ENCODE assay signal across 11 mouse cellular contexts in genomic region chr13:113917868-113918411, GRCm38 (mm10).
DNase-seq lines count a peak whose midpoint lies in the region; ATAC-seq lines count a peak whose summit lies in the region.
"Had no signal": no experiment of that assay in that cellular context is flagged by ENCODE, and none has a peak within 500 bp of the region (broad histone marks: within the 10 kb centered on the region; RNA-seq: fewer than 3 reads in every experiment).

No protein-coding gene starts in this region.

- peaks cover 84% of the 10 kb centered on the region for H3K9me3 ChIP-seq in megakaryocyte, embryonic 14.5 days
- no peaks in the 10 kb centered on the region for H3K9me3 ChIP-seq in hindbrain, embryonic 14.5 days (ENCODE audit: control insufficient read depth, low read length)
- H3K9me3 ChIP-seq: G1E; liver, embryonic 13.5 days had no signal

- peak overlapping the region; percentile 38 for H3K9ac ChIP-seq in hindbrain, embryonic 14.5 days
- H3K9ac ChIP-seq: liver, embryonic 13.5 days had no signal

- no peaks in the 10 kb centered on the region for H3K4me1 ChIP-seq in megakaryocyte, embryonic 14.5 days
- H3K4me1 ChIP-seq in hindbrain, embryonic 14.5 days (replicated peaks; ENCODE audit: control insufficient read depth, insufficient read depth, low read length) = peaks cover 16% of the 10 kb centered on the region
- H3K4me1 ChIP-seq: liver, embryonic 13.5 days had no signal

- H3K4me2 ChIP-seq in hindbrain, embryonic 14.5 days (replicated peaks) = peak overlapping the region; percentile 46
- H3K4me2 ChIP-seq: liver, embryonic 13.5 days had no signal

- peaks cover 50% of the 10 kb centered on the region for H3K36me3 ChIP-seq in megakaryocyte, embryonic 14.5 days (replicated peaks; ENCODE audit: low read length)
- no peaks in the 10 kb centered on the region for H3K36me3 ChIP-seq in hindbrain, embryonic 14.5 days (replicated peaks; ENCODE audit: control insufficient read depth, insufficient read depth)
- H3K36me3 ChIP-seq: liver, embryonic 13.5 days had no signal

- WGBS in hindbrain, embryonic 14.5 days = 22% methylated on average over 15 of the region's 15 CpGs

- DNase-seq in embryo, embryonic 11 days = peak; percentile 75
- DNase-seq in hindbrain, embryonic 14.5 days (ENCODE audit: low spot score) = peak; percentile 74
- peak; percentile 80 for DNase-seq in retina, embryonic 14.5 days (ENCODE audit: low spot score)
- no peak for DNase-seq in heart, postnatal 4 days
- DNase-seq in T-cell, adult 2 months (ENCODE audit: low spot score) = no peak
- DNase-seq: liver, embryonic 13.5 days had no signal

- H3K27ac ChIP-seq in hindbrain, embryonic 14.5 days = peak overlapping the region; percentile 66
- H3K27ac ChIP-seq: liver, embryonic 13.5 days; stomach, postnatal 0 days had no signal

- H3K4me3 ChIP-seq in megakaryocyte, embryonic 14.5 days (replicated peaks) = peak overlapping the region; percentile 23
- 0 out of 2 replicates have a peak overlapping the region, but pooled peaks have one; percentile 8 for H3K4me3 ChIP-seq in hindbrain, embryonic 14.5 days (replicated peaks; ENCODE audit: low read length)
- H3K4me3 ChIP-seq: liver, embryonic 13.5 days had no signal

- ATAC-seq in megakaryocyte, adult 5-6 weeks (ENCODE audit: poor library complexity, severe bottlenecking) = no peak
- peak; percentile 83 for ATAC-seq in hindbrain, embryonic 14.5 days (ENCODE audit: low FRiP score)
- ATAC-seq: intestine, postnatal 0 days had no signal

- no peaks in the 10 kb centered on the region for H3K27me3 ChIP-seq in megakaryocyte, embryonic 14.5 days (replicated peaks)
- 0 out of 2 replicates have a peak, but pooled peaks cover under 1% of the 10 kb centered on the region for H3K27me3 ChIP-seq in hindbrain, embryonic 14.5 days (ENCODE audit: control insufficient read depth, insufficient read depth, low read length)
- H3K27me3 ChIP-seq: liver, embryonic 13.5 days had no signal

Comparison
In these comparisons a context has a peak if more than half of its experiments do, and no peak if none do; other contexts are left out.
1. DNase-seq: peak in embryo, embryonic 11 days (single experiment), hindbrain, embryonic 14.5 days (single experiment) and retina, embryonic 14.5 days (single experiment); none in heart, postnatal 4 days (single experiment) and T-cell, adult 2 months (single experiment).